Mouse (Mus musculus): ENCODE data around the gene Srr. TPM values are rescaled to one million over a fixed set of nuclear protein-coding genes. Genes with fewer than 3 reads are reported as not detected.

The Srr gene
- polyA plus RNA-seq, 1 experiment, result 0.08 TPM

- Histone ChIP-seq H3K9me3 (ENCODE audit: control insufficient read depth, low read length) (no peaks in the 10 kb centered on the region), H3K36me3 (ENCODE audit: control insufficient read depth) (peaks cover 22% of the 10 kb centered on the region), H3K4me3 (replicated peaks) (no peak overlapping the region), H3K27me3 (ENCODE audit: control insufficient read depth) (no peaks in the 10 kb centered on the region), H3K4me1 (ENCODE audit: control insufficient read depth) (peaks cover 5% of the 10 kb centered on the region)
- TF ChIP-seq TAL1 (IDR thresholded peaks at IDR 0.05; ENCODE audit: low read length), result no peak
- TF ChIP-seq GATA1 (IDR thresholded peaks at IDR 0.05; ENCODE audit: low read length), result no peak
Observed at GRCm38 (mm10) chr11:74919249-74919648, 6.5 kb downstream of the Srr start.

- TF ChIP-seq GATA1 (IDR thresholded peaks at IDR 0.05; ENCODE audit: low read length) (no peak), TAL1 (IDR thresholded peaks at IDR 0.05; ENCODE audit: low read length) (no peak)
- no peaks in the 10 kb centered on the region for H3K27me3 ChIP-seq (ENCODE audit: control insufficient read depth)
Observed at GRCm38 (mm10) chr11:74912492-74912891, 13.3 kb downstream of the Srr start.

GRCm38 (mm10) chr11:74909978-74910377, 15.8 kb downstream of the Srr start:
- no peaks in the 10 kb centered on the region for H3K9me3 ChIP-seq (ENCODE audit: control insufficient read depth, low read length)
- H3K4me1 ChIP-seq (ENCODE audit: control insufficient read depth), result peaks cover 4% of the 10 kb centered on the region
- peaks cover 55% of the 10 kb centered on the region for H3K36me3 ChIP-seq (ENCODE audit: control insufficient read depth)
- H3K4me3 ChIP-seq (replicated peaks), result no peak overlapping the region
- TF ChIP-seq GATA1 (IDR thresholded peaks at IDR 0.05; ENCODE audit: low read length) (no peak), TAL1 (IDR thresholded peaks at IDR 0.05; ENCODE audit: low read length) (no peak)
- no peaks in the 10 kb centered on the region for H3K27me3 ChIP-seq (ENCODE audit: control insufficient read depth)

More at GRCm38 (mm10) chr11:74912492-74912891, 13.3 kb downstream of the Srr start:
- peaks cover 4% of the 10 kb centered on the region for H3K4me1 ChIP-seq (ENCODE audit: control insufficient read depth)
- no peaks in the 10 kb centered on the region for H3K9me3 ChIP-seq (ENCODE audit: control insufficient read depth, low read length)
- peaks cover 30% of the 10 kb centered on the region for H3K36me3 ChIP-seq (ENCODE audit: control insufficient read depth)
- no peak overlapping the region for H3K4me3 ChIP-seq (replicated peaks)

GRCm38 (mm10) chr11:74908618-74909399, 16.9 kb downstream of the Srr start:
- peaks cover 4% of the 10 kb centered on the region for H3K4me1 ChIP-seq (ENCODE audit: control insufficient read depth)
- no peaks in the 10 kb centered on the region for H3K9me3 ChIP-seq (ENCODE audit: control insufficient read depth, low read length)
- H3K27me3 ChIP-seq (ENCODE audit: control insufficient read depth), result no peaks in the 10 kb centered on the region
- peaks cover 67% of the 10 kb centered on the region for H3K36me3 ChIP-seq (ENCODE audit: control insufficient read depth)
- TF ChIP-seq GATA1 (IDR thresholded peaks at IDR 0.05; ENCODE audit: low read length) (no peak), TAL1 (IDR thresholded peaks at IDR 0.05; ENCODE audit: low read length) (no peak)
- no peak overlapping the region for H3K4me3 ChIP-seq (replicated peaks)

GRCm38 (mm10) chr11:74907850-74908249, 17.9 kb downstream of the Srr start:
- Histone ChIP-seq H3K9me3 (ENCODE audit: control insufficient read depth, low read length) (no peaks in the 10 kb centered on the region), H3K27me3 (ENCODE audit: control insufficient read depth) (no peaks in the 10 kb centered on the region), H3K4me1 (ENCODE audit: control insufficient read depth) (peaks cover 4% of the 10 kb centered on the region), H3K4me3 (replicated peaks) (no peak overlapping the region), H3K36me3 (ENCODE audit: control insufficient read depth) (peaks cover 77% of the 10 kb centered on the region)
- TF ChIP-seq TAL1 (IDR thresholded peaks at IDR 0.05; ENCODE audit: low read length) (no peak), GATA1 (IDR thresholded peaks at IDR 0.05; ENCODE audit: low read length) (no peak)

- no peak overlapping the region for H3K4me3 ChIP-seq (replicated peaks)
- peaks cover 33% of the 10 kb centered on the region for H3K4me1 ChIP-seq (ENCODE audit: control insufficient read depth)
- TF ChIP-seq GATA1 (IDR thresholded peaks at IDR 0.05; ENCODE audit: low read length), result no peak
- no peaks in the 10 kb centered on the region for H3K9me3 ChIP-seq (ENCODE audit: control insufficient read depth, low read length)
- no peaks in the 10 kb centered on the region for H3K27me3 ChIP-seq (ENCODE audit: control insufficient read depth)
- H3K36me3 ChIP-seq (ENCODE audit: control insufficient read depth), result peaks cover 81% of the 10 kb centered on the region
Observed at GRCm38 (mm10) chr11:74902416-74902815, 23.3 kb downstream of the Srr start.

GRCm38 (mm10) chr11:74901555-74901954, 24.2 kb downstream of the Srr start:
- TF ChIP-seq GATA1 (IDR thresholded peaks at IDR 0.05; ENCODE audit: low read length) (no peak), TAL1 (IDR thresholded peaks at IDR 0.05; ENCODE audit: low read length) (no peak)
- Histone ChIP-seq H3K4me3 (replicated peaks) (no peak overlapping the region), H3K9me3 (ENCODE audit: control insufficient read depth, low read length) (no peaks in the 10 kb centered on the region), H3K36me3 (ENCODE audit: control insufficient read depth) (peaks cover 72% of the 10 kb centered on the region), H3K4me1 (ENCODE audit: control insufficient read depth) (peaks cover 40% of the 10 kb centered on the region), H3K27me3 (ENCODE audit: control insufficient read depth) (no peaks in the 10 kb centered on the region)

GRCm38 (mm10) chr11:74898517-74898827, 27.3 kb downstream of the Srr start:
- peaks cover 47% of the 10 kb centered on the region for H3K4me1 ChIP-seq (ENCODE audit: control insufficient read depth)
- no peaks in the 10 kb centered on the region for H3K27me3 ChIP-seq (ENCODE audit: control insufficient read depth)
- no peaks in the 10 kb centered on the region for H3K9me3 ChIP-seq (ENCODE audit: control insufficient read depth, low read length)
- peak overlapping the region; percentile 91 for H3K4me3 ChIP-seq (replicated peaks)
- TF ChIP-seq GATA1 (IDR thresholded peaks at IDR 0.05; ENCODE audit: low read length) (no peak), TAL1 (IDR thresholded peaks at IDR 0.05; ENCODE audit: low read length) (no peak)
- H3K36me3 ChIP-seq (ENCODE audit: control insufficient read depth), result peaks cover 42% of the 10 kb centered on the region

GRCm38 (mm10) chr11:74897678-74898516, 27.9 kb downstream of the Srr start, which contains the start of gene Tsr1:
TSS of gene Tsr1 (plus strand) at chr11:74898071.
- H3K4me3 ChIP-seq (replicated peaks), result peak within 1 kb of the TSS; percentile 91
- H3K4me1 ChIP-seq (ENCODE audit: control insufficient read depth), result peaks cover 47% of the 10 kb centered on the region
- peaks cover 36% of the 10 kb centered on the region for H3K36me3 ChIP-seq (ENCODE audit: control insufficient read depth)
- no peaks in the 10 kb centered on the region for H3K27me3 ChIP-seq (ENCODE audit: control insufficient read depth)
- TF ChIP-seq GATA1 (IDR thresholded peaks at IDR 0.05; ENCODE audit: low read length) (no peak), TAL1 (IDR thresholded peaks at IDR 0.05; ENCODE audit: low read length) (no peak)
- no peaks in the 10 kb centered on the region for H3K9me3 ChIP-seq (ENCODE audit: control insufficient read depth, low read length)
